Mouse (Mus musculus) hindbrain, embryonic 10.5 days (tissue): Measurements from ENCODE around the gene Nkd1. TPM values are rescaled to one million over a fixed set of nuclear protein-coding genes. Genes with fewer than 3 reads are reported as not detected.

ENCODE experiments used
- DNase-seq: peaks from one replicate; pipeline ENCODE4 v3.0.0-alpha.2; 2017; ENCODE audit warnings: low spot score
- H3K27ac ChIP-seq: fragments of 300-500 bp; sonication (generic); 2 replicates; pipeline ENCODE4 v1.5.1; 2016; ENCODE audit warnings: mild to moderate bottlenecking, moderate library complexity
- H3K27me3 ChIP-seq: fragments of 300-500 bp; sonication (generic); 2 replicates; pipeline ENCODE4 v1.6.1; 2016; ENCODE audit warnings: mild to moderate bottlenecking; ENCODE audit not compliant: poor library complexity, insufficient read depth, severe bottlenecking
- H3K36me3 ChIP-seq: fragments of 300-500 bp; sonication (generic); 2 replicates; pipeline ENCODE4 v1.6.1; 2016; ENCODE audit warnings: mild to moderate bottlenecking, moderate library complexity
- H3K4me1 ChIP-seq: fragments of 300-500 bp; sonication (generic); replicated peaks from 2 replicates; pipeline ENCODE4 v1.6.1; 2016; ENCODE audit warnings: mild to moderate bottlenecking
- H3K4me3 ChIP-seq: fragments of 300-500 bp; sonication (generic); 2 replicates; pipeline ENCODE4 v1.5.1; 2016; ENCODE audit warnings: mild to moderate bottlenecking, moderate library complexity
- H3K9me3 ChIP-seq: fragments of 300-500 bp; sonication (generic); 2 replicates; pipeline ENCODE4 v1.6.1; 2016; ENCODE audit warnings: mild to moderate bottlenecking, moderate library complexity
- WGBS: fragments of 180-500 bp; shearing (Covaris S2); methylation state at CpG from one replicate; pipeline ENCODE4 v1.1.7; 2016; 5-methylcytosine and 5-hydroxymethylcytosine counted together
- polyA plus RNA-seq: library from polyadenylated mRNA; unstranded; fragments of >200 nt; fragmentation: Nextera tagmentation; extraction: Ambion mirVana; gene quantifications from 2 replicates; pipeline ENCODE4 v1.2.1, GENCODE M21; 2016

Nkd1 gene
- 124 and 125 TPM in 2 replicates for polyA plus RNA-seq

- Histone ChIP-seq H3K4me1 (peaks cover 85% of the 10 kb centered on the region), H3K9me3 (no peaks in the 10 kb centered on the region), H3K27me3 (peaks cover 44% of the 10 kb centered on the region), H3K4me3 (peak within 1 kb of the TSS; percentile 79), H3K27ac (peak within 1 kb of the TSS; percentile 93), H3K36me3 (peaks cover 13% of the 10 kb centered on the region)
- WGBS: under 1% methylated on average over 67 of the region's 67 CpGs
- DNase-seq: peak; percentile 99
Observed at GRCm38 (mm10) chr8:88520985-88521527, at the start of gene Nkd1. Nkd1 (plus strand) TSS chr8:88521354.

DNA sequence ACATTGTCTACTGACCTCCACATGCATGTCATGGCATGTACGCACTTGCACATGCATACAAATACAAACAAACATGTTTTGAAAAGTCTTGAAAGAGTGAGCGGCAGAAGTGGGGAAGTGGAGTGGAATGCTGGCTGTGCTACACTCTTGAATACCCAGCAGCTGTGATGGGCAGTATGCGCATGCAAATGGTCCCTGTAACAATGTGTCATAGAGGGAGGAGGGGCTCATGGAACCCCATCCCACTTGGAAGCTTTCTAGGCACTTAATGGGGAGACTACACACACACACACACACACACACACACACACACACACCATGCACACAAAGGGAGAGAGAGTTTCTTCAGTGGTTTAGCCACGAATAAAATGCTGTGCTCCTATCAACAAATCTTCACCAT lies 39.9 kb upstream of the Nkd1 start:
- no peaks in the 10 kb centered on the region for H3K27me3 ChIP-seq
- H3K27ac ChIP-seq: peak overlapping the region; percentile 66
- DNase-seq: no peak
- H3K4me3 ChIP-seq: no peak overlapping the region
- H3K9me3 ChIP-seq: peaks cover 7% of the 10 kb centered on the region; the same call in 1 of the 2 replicates
- no peaks in the 10 kb centered on the region for H3K36me3 ChIP-seq
- H3K4me1 ChIP-seq: peaks cover 29% of the 10 kb centered on the region
- WGBS: 70% methylated on average over 4 of the region's 4 CpGs

- peak; percentile 78 for DNase-seq
- Histone ChIP-seq H3K27me3 (0 out of 2 replicates have a peak, but pooled peaks cover under 1% of the 10 kb centered on the region), H3K9me3 (peaks cover 12% of the 10 kb centered on the region; the same call in 1 of the 2 replicates), H3K27ac (peak overlapping the region; percentile 94), H3K4me1 (peaks cover 34% of the 10 kb centered on the region), H3K36me3 (no peaks in the 10 kb centered on the region), H3K4me3 (peak overlapping the region; percentile 9; the same call in 1 of the 2 replicates)
- WGBS: 3% methylated on average over 5 of the region's 5 CpGs
Observed at GRCm38 (mm10) chr8:88488391-88488829, 32.7 kb upstream of the Nkd1 start.

GRCm38 (mm10) chr8:88494076-88494475 lies 27.1 kb upstream of the Nkd1 start:
- Histone ChIP-seq H3K4me1 (peaks cover 28% of the 10 kb centered on the region), H3K4me3 (no peak overlapping the region), H3K27ac (no peak overlapping the region), H3K27me3 (peaks cover 16% of the 10 kb centered on the region), H3K9me3 (peaks cover 7% of the 10 kb centered on the region; the same call in 1 of the 2 replicates), H3K36me3 (no peaks in the 10 kb centered on the region)
- 90% methylated on average over 2 of the region's 2 CpGs for WGBS
- DNase-seq: no peak

DNA sequence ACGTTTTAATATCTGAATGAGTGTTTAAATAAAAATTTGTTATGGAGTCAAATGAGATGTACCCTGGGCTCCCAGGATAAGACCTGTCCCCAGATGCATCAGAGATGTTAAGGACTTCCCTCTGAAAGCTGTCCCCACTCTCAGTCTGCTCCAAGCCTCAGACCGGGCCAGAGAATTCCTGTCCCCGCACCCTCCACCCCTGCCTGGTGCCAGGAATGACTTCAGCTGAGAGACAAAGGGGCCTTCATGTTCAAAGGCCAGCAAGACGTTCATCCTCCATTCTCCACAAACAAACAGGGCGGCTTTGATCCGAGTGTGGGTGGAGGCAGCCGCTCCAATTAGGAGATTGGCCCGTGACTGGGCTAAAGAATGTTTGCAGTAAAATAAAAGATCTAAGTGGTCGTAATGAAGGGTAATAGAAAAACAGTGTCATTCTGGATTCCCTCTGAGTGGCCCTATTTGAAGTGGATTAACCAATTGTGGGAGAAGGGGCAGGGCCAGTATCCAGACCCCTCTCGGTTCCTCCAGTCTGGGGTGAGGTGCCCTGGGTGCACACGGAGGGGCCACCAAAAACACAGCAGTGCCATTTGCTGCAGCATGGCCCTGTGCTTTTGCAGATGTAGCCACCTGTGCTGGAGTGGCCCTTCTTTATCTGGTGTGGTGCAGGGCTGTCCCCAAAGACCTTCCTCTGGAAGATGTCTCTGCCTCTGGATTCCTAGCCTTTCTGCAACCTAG lies 25.9 kb upstream of the Nkd1 start:
- peaks cover 16% of the 10 kb centered on the region for H3K27me3 ChIP-seq
- 7% methylated on average over 11 of the region's 11 CpGs for WGBS
- H3K36me3 ChIP-seq: no peaks in the 10 kb centered on the region
- peak overlapping the region; percentile 74 for H3K27ac ChIP-seq
- DNase-seq: peak; percentile 49
- H3K9me3 ChIP-seq: peaks cover 7% of the 10 kb centered on the region; the same call in 1 of the 2 replicates
- peaks cover 32% of the 10 kb centered on the region for H3K4me1 ChIP-seq
- H3K4me3 ChIP-seq: no peak overlapping the region

DNA sequence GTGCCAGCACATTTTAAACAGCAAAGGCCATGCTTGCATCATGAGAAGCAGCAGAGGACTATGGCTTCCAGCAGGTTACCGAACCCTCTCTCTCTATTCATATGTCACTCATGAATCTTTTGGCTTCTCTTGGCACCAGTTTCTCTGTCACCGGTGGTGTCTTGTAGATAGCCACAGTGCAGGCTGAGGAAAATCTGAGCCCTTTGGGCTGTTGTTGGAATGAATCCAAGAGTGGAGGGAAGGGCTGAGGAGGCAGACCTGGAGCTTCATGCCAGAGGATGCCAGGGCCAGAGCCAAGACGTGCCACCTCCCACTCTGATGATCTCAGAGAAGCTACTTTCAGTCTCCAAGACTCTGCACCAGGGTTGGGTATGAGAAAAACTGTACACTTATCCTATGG lies 19.0 kb upstream of the Nkd1 start:
- H3K4me3 ChIP-seq: no peak overlapping the region
- H3K9me3 ChIP-seq: peaks cover 4% of the 10 kb centered on the region; the same call in 1 of the 2 replicates
- WGBS: 87% methylated on average over 3 of the region's 3 CpGs
- H3K36me3 ChIP-seq: no peaks in the 10 kb centered on the region
- no peak overlapping the region for H3K27ac ChIP-seq
- no peak for DNase-seq
- H3K27me3 ChIP-seq: 0 out of 2 replicates have a peak, but pooled peaks cover under 1% of the 10 kb centered on the region
- peaks cover 10% of the 10 kb centered on the region for H3K4me1 ChIP-seq

DNA sequence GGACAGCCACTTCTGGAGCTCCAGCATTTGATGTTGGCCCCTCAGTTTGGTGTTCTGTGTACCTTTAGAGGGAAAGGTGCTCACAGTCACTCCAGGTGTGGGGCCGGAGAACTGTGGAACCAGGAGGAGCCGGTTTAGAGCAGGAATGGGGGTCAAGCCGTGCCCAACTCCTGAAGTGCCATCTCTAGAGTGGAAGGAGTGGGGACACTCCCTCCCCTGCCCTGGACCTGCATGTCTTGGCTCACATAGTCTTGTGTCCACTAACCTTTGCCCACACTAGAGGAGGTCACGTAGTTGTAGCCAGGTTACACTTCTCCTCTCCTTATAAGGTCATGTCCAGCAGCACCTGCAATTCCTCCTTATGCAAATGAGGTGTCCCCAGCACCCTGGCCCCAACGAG lies 14.2 kb upstream of the Nkd1 start:
- H3K9me3 ChIP-seq: peaks cover 4% of the 10 kb centered on the region; the same call in 1 of the 2 replicates
- H3K27me3 ChIP-seq: peaks cover 11% of the 10 kb centered on the region
- WGBS: 86% methylated on average over 5 of the region's 5 CpGs
- no peaks in the 10 kb centered on the region for H3K36me3 ChIP-seq
- peaks cover 13% of the 10 kb centered on the region for H3K4me1 ChIP-seq
- no peak overlapping the region for H3K27ac ChIP-seq
- H3K4me3 ChIP-seq: no peak overlapping the region
- DNase-seq: no peak

DNA sequence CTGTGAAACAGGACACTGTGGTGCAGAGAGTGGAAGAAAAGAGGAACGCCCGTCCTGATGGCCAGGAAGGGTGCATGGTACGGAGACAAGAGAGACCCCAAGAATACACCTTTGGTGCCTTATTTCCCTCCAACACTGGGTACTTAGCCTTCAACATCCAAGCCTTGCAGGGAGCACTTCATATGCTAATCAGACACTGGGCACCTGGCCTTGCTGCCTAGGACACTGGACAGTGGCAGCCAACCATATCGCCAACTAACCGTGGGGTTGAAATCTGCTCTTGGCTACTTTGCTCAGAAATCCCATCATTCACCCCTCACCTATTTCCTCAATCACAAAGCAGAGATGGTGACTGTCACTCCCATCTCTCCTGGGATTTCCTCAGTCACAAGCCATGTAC lies 10.1 kb upstream of the Nkd1 start:
- H3K27me3 ChIP-seq: peaks cover 29% of the 10 kb centered on the region
- peak overlapping the region; percentile 77 for H3K27ac ChIP-seq
- WGBS: 84% methylated on average over 5 of the region's 5 CpGs
- no peaks in the 10 kb centered on the region for H3K36me3 ChIP-seq
- DNase-seq: no peak
- no peak overlapping the region for H3K4me3 ChIP-seq
- no peaks in the 10 kb centered on the region for H3K9me3 ChIP-seq
- H3K4me1 ChIP-seq: peaks cover 30% of the 10 kb centered on the region

DNA sequence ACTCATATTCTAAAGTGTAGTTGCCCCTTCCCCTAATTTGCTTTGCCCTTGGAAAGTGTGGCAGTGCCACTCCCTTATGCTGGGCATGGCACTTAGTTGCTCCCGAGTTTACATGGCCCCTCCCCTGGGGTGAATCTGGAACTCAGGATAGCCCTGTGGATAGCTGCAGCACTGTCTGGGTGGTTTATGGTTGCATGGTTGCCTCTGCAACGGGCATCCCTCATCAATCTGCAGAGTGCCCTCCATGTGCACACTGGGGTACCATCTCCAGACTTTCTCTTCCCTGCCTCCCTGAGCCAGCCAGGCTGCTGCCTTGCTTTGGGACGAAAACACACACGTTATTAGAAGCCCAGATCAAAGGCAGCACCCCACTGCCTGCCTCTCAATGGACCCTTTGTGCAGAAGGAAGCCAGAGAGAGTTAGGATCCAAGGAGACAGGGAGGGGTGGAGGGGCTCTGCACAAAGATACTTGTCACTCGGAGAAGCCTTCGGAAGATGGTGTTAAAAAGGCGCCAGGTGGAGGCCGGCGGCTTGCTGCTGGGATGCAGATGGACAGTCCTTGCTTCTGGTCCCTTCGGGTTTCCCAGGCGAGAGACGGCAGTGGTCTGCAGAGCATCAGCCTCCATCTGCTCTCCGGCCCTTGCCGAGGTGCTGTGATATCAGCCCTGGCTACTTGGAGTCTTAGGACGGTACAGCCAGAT lies 8.9 kb upstream of the Nkd1 start:
- Histone ChIP-seq H3K27me3 (peaks cover 34% of the 10 kb centered on the region), H3K9me3 (no peaks in the 10 kb centered on the region), H3K36me3 (no peaks in the 10 kb centered on the region), H3K4me1 (peaks cover 35% of the 10 kb centered on the region), H3K27ac (peak overlapping the region; percentile 77), H3K4me3 (peak overlapping the region; percentile 29)
- WGBS: 2% methylated on average over 15 of the region's 15 CpGs
- DNase-seq: peak; percentile 68

DNA sequence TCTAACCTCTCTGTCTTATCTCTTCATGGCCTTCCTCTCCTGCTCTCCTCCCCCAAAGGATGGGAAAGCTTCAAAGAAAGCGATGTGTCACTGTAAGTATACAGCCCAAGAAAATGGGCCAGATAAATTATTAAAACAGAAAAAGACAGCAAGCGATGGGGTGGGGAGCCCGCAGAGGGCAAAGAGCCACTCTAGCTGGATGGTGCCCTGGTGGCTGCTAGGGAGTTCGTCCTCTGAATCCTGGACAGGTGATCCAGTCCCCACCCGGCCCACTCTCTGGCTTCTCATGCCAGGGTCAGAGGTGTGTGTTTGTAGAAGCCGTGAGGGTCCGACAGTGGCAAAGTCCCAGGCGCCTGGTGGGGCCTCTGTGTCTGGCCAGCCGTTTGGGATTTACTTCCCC lies 3.1 kb upstream of the Nkd1 start:
- Histone ChIP-seq H3K27me3 (peaks cover 52% of the 10 kb centered on the region), H3K36me3 (no peaks in the 10 kb centered on the region), H3K9me3 (no peaks in the 10 kb centered on the region), H3K4me3 (no peak overlapping the region), H3K4me1 (peaks cover 62% of the 10 kb centered on the region), H3K27ac (peak overlapping the region; percentile 54; the same call in 1 of the 2 replicates)
- DNase-seq: no peak
- WGBS: 55% methylated on average over 9 of the region's 9 CpGs

GRCm38 (mm10) chr8:88520381-88520780 lies 773 bp upstream of the Nkd1 start:
- Histone ChIP-seq H3K9me3 (no peaks in the 10 kb centered on the region), H3K27me3 (peaks cover 44% of the 10 kb centered on the region), H3K36me3 (peaks cover 6% of the 10 kb centered on the region; the same call in 1 of the 2 replicates), H3K27ac (peak overlapping the region; percentile 93; the same call in 1 of the 2 replicates), H3K4me3 (peak overlapping the region; percentile 79), H3K4me1 (peaks cover 79% of the 10 kb centered on the region)
- no peak for DNase-seq
- 12% methylated on average over 13 of the region's 13 CpGs for WGBS

GRCm38 (mm10) chr8:88521541-88522414 lies 624 bp downstream of the Nkd1 start:
- Histone ChIP-seq H3K9me3 (no peaks in the 10 kb centered on the region), H3K4me1 (peaks cover 93% of the 10 kb centered on the region), H3K36me3 (peaks cover 20% of the 10 kb centered on the region), H3K4me3 (peak overlapping the region; percentile 79), H3K27me3 (peaks cover 44% of the 10 kb centered on the region), H3K27ac (peak overlapping the region; percentile 93)
- under 1% methylated on average over 65 of the region's 65 CpGs for WGBS
- no peak for DNase-seq
